Mouse (Mus musculus): ENCODE data around the gene Noa1. TPM values are rescaled to one million over a fixed set of nuclear protein-coding genes. Genes with fewer than 3 reads are reported as not detected.

Noa1 gene
- polyA plus RNA-seq, 1 experiment from 2014 or later, result 12.3 TPM

GRCm38 (mm10) chr5:77265081-77265670 lies 44.7 kb downstream of the Noa1 start, which contains the start of gene Rest:
Gene Rest (plus strand): TSS chr5:77265491.
- Histone ChIP-seq H3K27me3 (replicated peaks; ENCODE audit: control insufficient read depth, insufficient read depth, low read length) (no peaks in the 10 kb centered on the region), H3K9me3 (ENCODE audit: control insufficient read depth) (no peaks in the 10 kb centered on the region), H3K36me3 (ENCODE audit: control insufficient read depth, insufficient read depth) (peaks cover 11% of the 10 kb centered on the region; the same call in 1 of the 2 replicates), H3K4me1 (replicated peaks; ENCODE audit: control insufficient read depth, insufficient read depth, low read length) (peaks cover 4% of the 10 kb centered on the region; the same call in 1 of the 2 replicates), H3K9ac (ENCODE audit: low read depth, low read length) (peak within 1 kb of the TSS; percentile 91), H3K4me3 (ENCODE audit: low read depth, low read length) (peak within 1 kb of the TSS; percentile 92), H3K4me2 (replicated peaks; ENCODE audit: low read depth) (peak within 1 kb of the TSS; percentile 84), H3K27ac (ENCODE audit: low read depth, low read length) (peak within 1 kb of the TSS; percentile 96)
- no peak for TF ChIP-seq CTCF (IDR thresholded peaks at IDR 0.05; ENCODE audit: low read depth)
- under 1% methylated on average over 64 of the region's 78 CpGs for WGBS
- peak; percentile 86 for ATAC-seq

- Histone ChIP-seq H3K4me3 (ENCODE audit: low read depth, low read length) (no peak overlapping the region), H3K36me3 (ENCODE audit: control insufficient read depth, insufficient read depth) (no peaks in the 10 kb centered on the region), H3K4me1 (replicated peaks; ENCODE audit: control insufficient read depth, insufficient read depth, low read length) (no peaks in the 10 kb centered on the region; the same call in 1 of the 2 replicates), H3K9me3 (ENCODE audit: control insufficient read depth) (no peaks in the 10 kb centered on the region), H3K27me3 (replicated peaks; ENCODE audit: control insufficient read depth, insufficient read depth, low read length) (no peaks in the 10 kb centered on the region), H3K9ac (ENCODE audit: low read depth, low read length) (no peak overlapping the region), H3K4me2 (replicated peaks; ENCODE audit: low read depth) (no peak overlapping the region), H3K27ac (ENCODE audit: low read depth, low read length) (no peak overlapping the region)
- TF ChIP-seq CTCF (IDR thresholded peaks at IDR 0.05; ENCODE audit: low read depth), result no peak
- no peak for ATAC-seq
- 88% methylated on average over 5 of the region's 5 CpGs for WGBS
Measured at GRCm38 (mm10) chr5:77262105-77262504, 47.8 kb downstream of the Noa1 start.

DNA sequence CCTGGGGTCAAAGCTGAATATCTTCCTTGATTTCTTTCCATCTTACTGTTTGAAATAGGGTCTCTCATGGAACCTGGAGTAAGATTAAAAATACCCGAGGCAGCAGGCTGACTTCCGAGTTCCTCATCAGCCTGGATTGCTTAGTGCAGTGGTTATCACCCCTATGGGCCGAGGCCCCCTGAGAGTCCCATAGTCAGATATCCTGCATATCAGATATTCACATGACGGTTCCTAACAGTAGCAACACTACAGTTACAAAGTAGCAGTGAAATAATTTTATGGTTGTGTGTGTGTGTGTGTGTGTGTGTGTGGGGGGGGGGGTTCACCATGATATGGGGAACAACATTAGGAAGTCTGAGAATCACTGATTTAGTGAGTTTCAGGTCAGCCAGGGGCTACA lies 48.7 kb downstream of the Noa1 start:
- Histone ChIP-seq H3K4me3 (ENCODE audit: low read depth, low read length) (no peak overlapping the region), H3K27ac (ENCODE audit: low read depth, low read length) (no peak overlapping the region), H3K9ac (ENCODE audit: low read depth, low read length) (no peak overlapping the region), H3K36me3 (ENCODE audit: control insufficient read depth, insufficient read depth) (no peaks in the 10 kb centered on the region), H3K4me2 (replicated peaks; ENCODE audit: low read depth) (no peak overlapping the region), H3K27me3 (replicated peaks; ENCODE audit: control insufficient read depth, insufficient read depth, low read length) (no peaks in the 10 kb centered on the region), H3K9me3 (ENCODE audit: control insufficient read depth) (no peaks in the 10 kb centered on the region), H3K4me1 (replicated peaks; ENCODE audit: control insufficient read depth, insufficient read depth, low read length) (no peaks in the 10 kb centered on the region)
- no peak for ATAC-seq
- TF ChIP-seq CTCF (IDR thresholded peaks at IDR 0.05; ENCODE audit: low read depth), result no peak
- WGBS, result 79% methylated on average over 4 of the region's 4 CpGs

- no peak for ATAC-seq
- no peak overlapping the region for H3K4me2 ChIP-seq (replicated peaks; ENCODE audit: low read depth)
- no peak overlapping the region for H3K27ac ChIP-seq (ENCODE audit: low read depth, low read length)
- TF ChIP-seq CTCF (IDR thresholded peaks at IDR 0.05; ENCODE audit: low read depth), result no peak
- no peaks in the 10 kb centered on the region for H3K4me1 ChIP-seq (replicated peaks; ENCODE audit: control insufficient read depth, insufficient read depth, low read length)
- no peak overlapping the region for H3K4me3 ChIP-seq (ENCODE audit: low read depth, low read length)
- 38% methylated on average over 6 of the region's 6 CpGs for WGBS
- H3K36me3 ChIP-seq (ENCODE audit: control insufficient read depth, insufficient read depth), result no peaks in the 10 kb centered on the region
- no peaks in the 10 kb centered on the region for H3K27me3 ChIP-seq (replicated peaks; ENCODE audit: control insufficient read depth, insufficient read depth, low read length)
- H3K9ac ChIP-seq (ENCODE audit: low read depth, low read length), result no peak overlapping the region
- H3K9me3 ChIP-seq (ENCODE audit: control insufficient read depth), result no peaks in the 10 kb centered on the region
Measured at GRCm38 (mm10) chr5:77260141-77260540, 49.7 kb downstream of the Noa1 start.

DNA sequence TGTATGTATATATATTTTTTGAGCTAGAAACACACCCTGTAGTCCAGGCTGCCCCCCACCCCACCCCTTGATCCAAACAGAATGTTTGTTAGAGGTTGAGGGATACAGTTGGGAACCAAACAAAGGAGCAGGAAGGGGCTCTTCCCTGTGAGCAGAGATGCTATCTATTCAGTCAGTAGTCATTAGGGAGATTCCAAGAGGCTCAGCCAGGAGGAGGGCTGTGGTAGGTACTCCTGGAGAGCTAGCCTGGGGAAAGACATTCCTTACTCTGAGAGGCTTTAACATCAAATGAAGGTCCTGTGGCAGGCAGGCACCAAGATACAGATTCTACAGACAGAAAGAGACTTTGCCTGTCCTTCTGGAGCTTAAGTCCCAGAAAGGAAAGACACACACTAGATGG lies 50.6 kb downstream of the Noa1 start:
- no peaks in the 10 kb centered on the region for H3K27me3 ChIP-seq (replicated peaks; ENCODE audit: control insufficient read depth, insufficient read depth, low read length)
- H3K9ac ChIP-seq (ENCODE audit: low read depth, low read length), result no peak overlapping the region
- H3K36me3 ChIP-seq (ENCODE audit: control insufficient read depth, insufficient read depth), result no peaks in the 10 kb centered on the region
- H3K4me3 ChIP-seq (ENCODE audit: low read depth, low read length), result no peak overlapping the region
- no peak for TF ChIP-seq CTCF (IDR thresholded peaks at IDR 0.05; ENCODE audit: low read depth)
- H3K27ac ChIP-seq (ENCODE audit: low read depth, low read length), result no peak overlapping the region
- H3K4me2 ChIP-seq (replicated peaks; ENCODE audit: low read depth), result no peak overlapping the region
- H3K4me1 ChIP-seq (replicated peaks; ENCODE audit: control insufficient read depth, insufficient read depth, low read length), result no peaks in the 10 kb centered on the region
- no peak for ATAC-seq
- no peaks in the 10 kb centered on the region for H3K9me3 ChIP-seq (ENCODE audit: control insufficient read depth)

DNA sequence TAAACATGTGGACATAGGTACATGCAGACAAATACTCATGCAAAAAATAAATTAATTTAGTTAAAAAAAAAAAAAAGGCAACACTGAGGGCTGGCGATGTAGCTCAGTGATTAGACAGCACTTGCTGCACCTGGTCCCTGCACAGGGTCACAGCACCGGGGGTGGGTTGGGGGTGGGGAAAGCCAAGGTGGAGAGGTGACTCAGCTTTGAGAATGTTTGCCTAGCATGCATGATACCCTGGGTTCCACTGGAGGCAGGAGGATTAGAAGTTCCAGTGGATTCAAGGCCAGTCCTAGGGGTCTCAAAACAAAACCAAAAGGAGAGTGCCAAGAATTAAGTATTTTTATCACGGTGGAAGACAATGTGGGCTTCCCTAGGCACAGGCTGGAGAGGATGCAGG lies 52.3 kb downstream of the Noa1 start:
- Histone ChIP-seq H3K4me3 (ENCODE audit: low read depth, low read length) (no peak overlapping the region), H3K4me1 (replicated peaks; ENCODE audit: control insufficient read depth, insufficient read depth, low read length) (no peaks in the 10 kb centered on the region), H3K9me3 (ENCODE audit: control insufficient read depth) (no peaks in the 10 kb centered on the region), H3K27ac (ENCODE audit: low read depth, low read length) (no peak overlapping the region), H3K27me3 (replicated peaks; ENCODE audit: control insufficient read depth, insufficient read depth, low read length) (no peaks in the 10 kb centered on the region), H3K4me2 (replicated peaks; ENCODE audit: low read depth) (no peak overlapping the region), H3K9ac (ENCODE audit: low read depth, low read length) (no peak overlapping the region), H3K36me3 (ENCODE audit: control insufficient read depth, insufficient read depth) (no peaks in the 10 kb centered on the region)
- WGBS, result 65% methylated on average over 3 of the region's 3 CpGs
- no peak for TF ChIP-seq CTCF (IDR thresholded peaks at IDR 0.05; ENCODE audit: low read depth)
- no peak for ATAC-seq

DNA sequence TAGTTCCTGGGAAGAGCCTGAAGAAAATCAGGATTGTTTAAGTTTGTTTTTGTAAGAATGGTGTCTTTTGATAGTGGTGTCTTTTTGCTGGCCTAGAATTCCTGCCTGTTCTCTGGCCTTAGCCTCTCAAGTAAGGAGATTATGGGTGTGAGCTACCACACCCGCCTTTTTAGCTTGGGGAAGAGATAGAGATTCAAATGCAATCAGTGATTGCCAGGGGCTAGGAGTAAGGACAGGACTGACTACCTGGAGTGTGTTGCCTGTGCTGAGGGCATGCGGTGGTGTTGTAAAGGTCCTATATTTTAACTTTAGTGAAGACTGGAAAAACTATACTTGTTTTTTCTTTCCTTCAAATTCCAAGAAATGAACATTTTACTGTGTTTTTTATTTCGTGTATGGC lies 55.5 kb downstream of the Noa1 start:
- H3K4me1 ChIP-seq (replicated peaks; ENCODE audit: control insufficient read depth, insufficient read depth, low read length), result no peaks in the 10 kb centered on the region
- no peak overlapping the region for H3K9ac ChIP-seq (ENCODE audit: low read depth, low read length)
- no peak overlapping the region for H3K4me3 ChIP-seq (ENCODE audit: low read depth, low read length)
- H3K27me3 ChIP-seq (replicated peaks; ENCODE audit: control insufficient read depth, insufficient read depth, low read length), result no peaks in the 10 kb centered on the region
- no peak for ATAC-seq
- no peaks in the 10 kb centered on the region for H3K36me3 ChIP-seq (ENCODE audit: control insufficient read depth, insufficient read depth)
- 62% methylated on average over 3 of the region's 3 CpGs for WGBS
- H3K4me2 ChIP-seq (replicated peaks; ENCODE audit: low read depth), result no peak overlapping the region
- H3K9me3 ChIP-seq (ENCODE audit: control insufficient read depth), result no peaks in the 10 kb centered on the region
- no peak for TF ChIP-seq CTCF (IDR thresholded peaks at IDR 0.05; ENCODE audit: low read depth)
- no peak overlapping the region for H3K27ac ChIP-seq (ENCODE audit: low read depth, low read length)
